Mouse (Mus musculus): ENCODE measurements around the gene Bud31. TPM values are rescaled to one million over a fixed set of nuclear protein-coding genes. Genes with fewer than 3 reads are reported as not detected.

The Bud31 gene
- polyA plus RNA-seq, 1 experiment, result 86.5 TPM

DNA sequence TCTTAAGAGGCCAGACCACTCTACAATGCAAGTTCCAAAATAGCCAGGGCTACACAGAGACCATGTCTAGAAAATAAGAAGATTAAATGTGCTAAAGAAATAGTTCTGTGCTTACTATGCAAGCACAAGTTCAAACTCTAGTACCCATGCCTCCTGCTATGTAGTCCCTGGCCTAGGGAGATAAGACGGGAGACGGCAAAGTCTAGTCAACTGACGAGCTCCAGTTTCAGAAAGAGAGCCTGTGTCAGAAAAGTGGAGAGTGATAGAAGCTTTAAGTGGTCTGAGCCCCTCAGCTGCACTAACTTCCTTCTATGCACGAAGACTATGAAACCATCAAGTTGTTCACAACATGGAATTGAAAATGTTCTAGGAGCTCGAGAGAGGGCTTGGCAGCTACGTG is 9.1 kb downstream of the Bud31 start:
- Histone ChIP-seq H3K4me3 (ENCODE audit: control insufficient read depth, low read depth, low read length) (no peak overlapping the region), H3K27me3 (ENCODE audit: control insufficient read depth, insufficient read depth, low read length) (no peaks in the 10 kb centered on the region), H3K36me3 (ENCODE audit: control insufficient read depth, insufficient read depth, low read length) (peaks cover 2% of the 10 kb centered on the region), H3K27ac (ENCODE audit: control insufficient read depth, insufficient read depth, low read depth, low read length) (no peak overlapping the region), H3K4me1 (ENCODE audit: control insufficient read depth, insufficient read depth, low read length) (no peaks in the 10 kb centered on the region)
- no peak for TF ChIP-seq POLR2A (IDR thresholded peaks at IDR 0.05; ENCODE audit: control insufficient read depth, low read depth, low read length)
- no peak for TF ChIP-seq CTCF (IDR thresholded peaks at IDR 0.05; ENCODE audit: control insufficient read depth, insufficient read depth, insufficient replicate concordance, low read depth, low read length)

DNA sequence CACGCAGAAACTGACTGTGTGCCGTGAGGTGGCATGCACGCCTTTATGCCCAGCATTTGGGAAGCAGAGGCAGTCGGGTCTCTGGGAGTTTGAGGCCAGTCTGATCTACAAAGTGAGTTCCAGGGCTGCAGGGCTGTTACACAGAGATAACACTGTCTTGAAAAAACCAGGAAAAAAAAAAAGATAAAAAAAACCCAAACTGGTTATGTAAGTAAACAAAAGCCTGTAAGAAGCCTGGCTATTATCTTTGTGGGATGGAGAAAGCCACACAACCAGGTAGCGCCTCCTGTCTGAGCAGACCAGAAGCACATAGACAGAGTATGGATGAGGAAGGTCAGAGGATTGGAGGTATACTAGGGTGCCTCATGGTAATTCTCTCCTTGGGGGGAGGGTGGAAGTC is 12.5 kb downstream of the Bud31 start:
- no peak for TF ChIP-seq CTCF (IDR thresholded peaks at IDR 0.05; ENCODE audit: control insufficient read depth, insufficient read depth, insufficient replicate concordance, low read depth, low read length)
- TF ChIP-seq POLR2A (IDR thresholded peaks at IDR 0.05; ENCODE audit: control insufficient read depth, low read depth, low read length), result no peak
- Histone ChIP-seq H3K36me3 (ENCODE audit: control insufficient read depth, insufficient read depth, low read length) (peaks cover 3% of the 10 kb centered on the region), H3K27me3 (ENCODE audit: control insufficient read depth, insufficient read depth, low read length) (no peaks in the 10 kb centered on the region)

DNA sequence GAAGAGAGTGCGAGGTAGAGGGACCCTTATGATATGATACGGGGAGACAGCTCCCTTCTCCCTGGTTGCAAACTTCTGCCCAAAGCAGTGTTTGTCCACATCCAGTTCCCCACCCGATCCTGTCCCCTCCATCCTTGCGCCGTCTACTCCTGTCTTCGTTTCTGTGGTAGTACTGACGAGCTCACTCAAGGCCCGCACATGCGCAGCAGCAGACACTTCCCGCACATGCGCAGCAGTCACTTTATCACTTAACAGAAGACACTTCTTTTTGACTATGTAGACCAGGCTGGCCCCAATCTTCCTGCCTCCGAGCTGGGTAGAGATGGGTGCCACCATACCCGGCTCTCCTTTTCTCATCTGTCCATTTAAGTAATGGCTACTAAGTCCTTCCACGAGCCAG is 21.2 kb downstream of the Bud31 start:
- Histone ChIP-seq H3K27me3 (ENCODE audit: control insufficient read depth, insufficient read depth, low read length) (no peaks in the 10 kb centered on the region), H3K36me3 (ENCODE audit: control insufficient read depth, insufficient read depth, low read length) (peaks cover 2% of the 10 kb centered on the region), H3K4me1 (ENCODE audit: control insufficient read depth, insufficient read depth, low read length) (peaks cover 11% of the 10 kb centered on the region), H3K4me3 (ENCODE audit: control insufficient read depth, low read depth, low read length) (no peak overlapping the region), H3K27ac (ENCODE audit: control insufficient read depth, insufficient read depth, low read depth, low read length) (no peak overlapping the region)
- TF ChIP-seq CTCF (IDR thresholded peaks at IDR 0.05; ENCODE audit: control insufficient read depth, insufficient read depth, insufficient replicate concordance, low read depth, low read length), result no peak
- no peak for TF ChIP-seq POLR2A (IDR thresholded peaks at IDR 0.05; ENCODE audit: control insufficient read depth, low read depth, low read length)

More for the DNA sequence above, 12.5 kb downstream of the Bud31 start:
- Histone ChIP-seq H3K4me1 (ENCODE audit: control insufficient read depth, insufficient read depth, low read length) (no peaks in the 10 kb centered on the region), H3K4me3 (ENCODE audit: control insufficient read depth, low read depth, low read length) (no peak overlapping the region), H3K27ac (ENCODE audit: control insufficient read depth, insufficient read depth, low read depth, low read length) (no peak overlapping the region)

DNA sequence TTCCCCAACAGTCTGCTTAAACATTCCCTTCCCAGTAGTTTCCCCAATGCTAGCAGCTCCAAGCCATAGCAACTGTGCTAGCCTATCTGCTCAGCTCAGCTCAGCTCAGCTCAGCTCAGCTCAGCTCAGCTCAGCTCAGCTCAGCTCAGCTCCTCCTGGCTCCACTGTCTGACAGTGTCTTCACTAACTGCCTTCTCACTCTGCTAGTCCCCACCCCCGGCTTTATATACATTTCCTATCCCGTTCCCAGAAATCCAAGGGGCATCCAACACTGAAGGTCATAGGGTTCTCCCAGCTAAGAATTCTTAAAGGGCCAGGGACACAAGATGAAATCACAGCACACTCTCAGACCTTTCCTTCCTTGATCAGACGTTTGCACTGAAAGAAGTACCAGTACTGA is 24.5 kb downstream of the Bud31 start:
- Histone ChIP-seq H3K36me3 (ENCODE audit: control insufficient read depth, insufficient read depth, low read length) (peaks cover 2% of the 10 kb centered on the region), H3K4me3 (ENCODE audit: control insufficient read depth, low read depth, low read length) (no peak overlapping the region), H3K4me1 (ENCODE audit: control insufficient read depth, insufficient read depth, low read length) (peaks cover 14% of the 10 kb centered on the region), H3K27ac (ENCODE audit: control insufficient read depth, insufficient read depth, low read depth, low read length) (no peak overlapping the region), H3K27me3 (ENCODE audit: control insufficient read depth, insufficient read depth, low read length) (no peaks in the 10 kb centered on the region)
- TF ChIP-seq POLR2A (IDR thresholded peaks at IDR 0.05; ENCODE audit: control insufficient read depth, low read depth, low read length) (no peak), CTCF (IDR thresholded peaks at IDR 0.05; ENCODE audit: control insufficient read depth, insufficient read depth, insufficient replicate concordance, low read depth, low read length) (no peak)

DNA sequence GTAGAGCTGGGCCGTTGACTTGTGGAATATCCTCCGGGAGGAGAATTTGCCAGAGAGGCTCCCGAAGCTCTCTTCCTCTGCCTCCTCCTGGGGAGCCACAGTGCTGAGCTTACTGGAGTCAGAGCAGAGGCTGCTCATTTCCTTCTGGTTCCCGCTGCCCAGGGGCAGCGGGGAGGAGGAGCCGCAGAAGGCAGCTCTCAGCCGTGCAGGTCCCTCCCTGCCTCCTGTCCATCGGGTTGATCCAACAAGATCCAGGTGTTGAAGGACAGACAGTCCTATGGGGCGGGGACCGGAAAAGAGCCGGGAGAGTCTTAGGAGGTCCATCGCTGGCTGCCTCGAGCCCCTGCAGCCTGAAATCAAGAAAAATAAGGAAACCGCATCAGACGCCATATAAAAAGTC is 25.0 kb downstream of the Bud31 start:
- peaks cover 2% of the 10 kb centered on the region for H3K36me3 ChIP-seq (ENCODE audit: control insufficient read depth, insufficient read depth, low read length)
- H3K4me3 ChIP-seq (ENCODE audit: control insufficient read depth, low read depth, low read length), result no peak overlapping the region
- H3K4me1 ChIP-seq (ENCODE audit: control insufficient read depth, insufficient read depth, low read length), result peaks cover 14% of the 10 kb centered on the region
- H3K27ac ChIP-seq (ENCODE audit: control insufficient read depth, insufficient read depth, low read depth, low read length), result no peak overlapping the region
- H3K27me3 ChIP-seq (ENCODE audit: control insufficient read depth, insufficient read depth, low read length), result no peaks in the 10 kb centered on the region
- no peak for TF ChIP-seq POLR2A (IDR thresholded peaks at IDR 0.05; ENCODE audit: control insufficient read depth, low read depth, low read length)
- TF ChIP-seq CTCF (IDR thresholded peaks at IDR 0.05; ENCODE audit: control insufficient read depth, insufficient read depth, insufficient replicate concordance, low read depth, low read length), result no peak

DNA sequence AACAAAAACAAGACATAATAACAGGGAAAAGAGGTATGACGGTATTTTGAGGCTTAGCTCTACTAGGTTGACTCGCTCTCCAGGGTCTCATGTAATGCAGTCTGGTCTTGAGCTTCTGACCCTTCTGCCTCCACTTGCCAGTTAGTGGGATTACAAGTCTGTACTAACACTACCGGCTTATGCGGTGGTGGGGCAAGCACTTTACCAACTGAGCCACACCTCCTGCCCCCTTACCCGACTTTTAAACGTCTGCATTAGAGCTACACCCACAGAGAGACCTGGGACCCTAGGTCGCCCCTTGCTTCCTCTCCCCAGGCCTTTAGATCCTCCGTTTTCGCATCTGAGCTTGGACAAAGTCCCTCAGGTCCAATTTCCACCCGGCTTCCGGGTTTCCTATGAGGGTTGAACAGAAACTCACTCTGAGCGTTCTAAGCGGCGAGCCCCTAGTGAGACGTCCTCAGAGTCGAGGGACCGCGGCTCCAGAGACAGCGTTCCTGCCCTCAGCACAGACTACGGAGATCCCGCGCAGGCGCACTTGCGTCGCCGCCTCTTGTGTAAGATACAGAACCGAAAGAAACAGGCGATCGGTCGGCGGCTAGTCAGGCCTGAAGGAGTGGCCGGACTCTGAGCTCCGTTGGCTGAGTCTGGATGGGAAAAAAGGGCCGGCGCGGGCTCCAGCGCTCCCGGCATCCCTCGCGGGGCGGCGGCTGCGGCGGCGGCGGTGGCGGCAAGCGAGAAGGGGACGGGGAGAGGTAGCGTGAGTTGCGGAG is 26.6 kb downstream of the Bud31 start, which contains the start of the genes Ptcd1 and Cpsf4:
Gene Ptcd1, minus strand, starts transcription at position 573 of the 770 bp plus-strand sequence.
Gene Cpsf4, plus strand, starts transcription at position 678 of the 770 bp plus-strand sequence.
- Histone ChIP-seq H3K27ac (ENCODE audit: control insufficient read depth, insufficient read depth, low read depth, low read length) (peak within 1 kb of the TSS; percentile 90), H3K36me3 (ENCODE audit: control insufficient read depth, insufficient read depth, low read length) (peaks cover 1% of the 10 kb centered on the region; the same call in 1 of the 2 replicates), H3K27me3 (ENCODE audit: control insufficient read depth, insufficient read depth, low read length) (no peaks in the 10 kb centered on the region), H3K4me1 (ENCODE audit: control insufficient read depth, insufficient read depth, low read length) (peaks cover 14% of the 10 kb centered on the region), H3K4me3 (ENCODE audit: control insufficient read depth, low read depth, low read length) (peak within 1 kb of the TSS; percentile 98)
- TF ChIP-seq CTCF (IDR thresholded peaks at IDR 0.05; ENCODE audit: control insufficient read depth, insufficient read depth, insufficient replicate concordance, low read depth, low read length), result no peak
- TF ChIP-seq POLR2A (IDR thresholded peaks at IDR 0.05; ENCODE audit: control insufficient read depth, low read depth, low read length), result peak; percentile 93

DNA sequence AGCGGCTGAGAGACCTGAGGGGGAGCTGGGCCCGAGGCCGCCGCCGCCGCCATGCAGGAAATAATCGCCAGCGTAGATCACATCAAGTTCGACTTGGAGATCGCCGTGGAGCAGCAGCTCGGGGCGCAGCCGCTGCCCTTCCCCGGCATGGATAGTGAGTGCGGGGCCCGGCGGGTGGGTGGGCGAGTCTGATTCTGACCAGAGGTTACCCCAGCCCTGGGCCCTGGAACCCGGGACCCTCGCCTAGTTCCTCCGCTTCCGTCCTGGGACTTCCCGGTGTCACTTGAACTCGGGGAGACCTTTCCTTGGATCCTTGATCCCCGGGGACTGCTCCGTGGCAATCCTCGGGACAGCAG is 27.1 kb downstream of the Bud31 start:
- Histone ChIP-seq H3K4me3 (ENCODE audit: control insufficient read depth, low read depth, low read length) (peak overlapping the region; percentile 98), H3K4me1 (ENCODE audit: control insufficient read depth, insufficient read depth, low read length) (peaks cover 14% of the 10 kb centered on the region), H3K36me3 (ENCODE audit: control insufficient read depth, insufficient read depth, low read length) (no peaks in the 10 kb centered on the region; the same call in 1 of the 2 replicates), H3K27ac (ENCODE audit: control insufficient read depth, insufficient read depth, low read depth, low read length) (peak overlapping the region; percentile 89), H3K27me3 (ENCODE audit: control insufficient read depth, insufficient read depth, low read length) (no peaks in the 10 kb centered on the region)
- TF ChIP-seq CTCF (IDR thresholded peaks at IDR 0.05; ENCODE audit: control insufficient read depth, insufficient read depth, insufficient replicate concordance, low read depth, low read length) (no peak), POLR2A (IDR thresholded peaks at IDR 0.05; ENCODE audit: control insufficient read depth, low read depth, low read length) (no peak)
